Mouse (Mus musculus) MEL (cell line): Measurements from ENCODE around the gene Cdk2ap2. TPM values are rescaled to one million over a fixed set of nuclear protein-coding genes. Genes with fewer than 3 reads are reported as not detected.

Source experiments
- DNase-seq: peaks from one replicate; pipeline ENCODE4 v3.0.0; 2011; ENCODE audit warnings: low read depth, low spot score
- H3K27ac ChIP-seq: 2 replicates; pipeline ENCODE4 v1.5.1; 2012; ENCODE audit warnings: low read depth, mild to moderate bottlenecking, control low read depth, low read length, moderate library complexity; ENCODE audit not compliant: control insufficient read depth
- H3K27me3 ChIP-seq, 2 experiments: fragments of 150-350 bp in 1 of 2; sonication (generic) in 1 of 2; 2 replicates each; pipeline ENCODE4 v1.6.1; 2012; ENCODE audit warnings: low read length in 2 of 2, mild to moderate bottlenecking in 2 of 2, improper control_type of control experiment in 1 of 2, moderate library complexity in 1 of 2; ENCODE audit not compliant: insufficient read depth in 2 of 2, control insufficient read depth in 1 of 2
- H3K36me3 ChIP-seq, 2 experiments: 2 replicates each; pipeline ENCODE4 v1.6.1; 2012 to 2014; ENCODE audit warnings: low read length in 2 of 2, improper control_type of control experiment in 1 of 2, inconsistent platforms in 1 of 2, mild to moderate bottlenecking in 1 of 2; ENCODE audit not compliant: insufficient read depth in 2 of 2, control insufficient read depth in 1 of 2
- H3K4me1 ChIP-seq, 2 experiments: fragments of 150-350 bp in 1 of 2; sonication (generic) in 1 of 2; 2 replicates each; pipeline ENCODE4 v1.6.1; 2012; ENCODE audit warnings: low read length in 2 of 2, improper control_type of control experiment in 1 of 2, mild to moderate bottlenecking in 1 of 2; ENCODE audit not compliant: insufficient read depth in 2 of 2, control insufficient read depth in 1 of 2
- H3K4me3 ChIP-seq, 2 experiments: fragments of 150-350 bp in 1 of 2; sonication (generic) in 1 of 2; 2 replicates each; pipeline ENCODE4 v1.5.1; 2012; ENCODE audit warnings: low read depth in 2 of 2, low read length in 2 of 2, mild to moderate bottlenecking in 2 of 2, moderate library complexity in 2 of 2, control low read depth in 1 of 2, improper control_type of control experiment in 1 of 2; ENCODE audit not compliant: control insufficient read depth in 1 of 2, insufficient read depth in 1 of 2
- H3K79me2 ChIP-seq: 2 replicates; pipeline ENCODE4 v1.6.1; 2012; ENCODE audit warnings: mild to moderate bottlenecking, low read length, moderate library complexity; ENCODE audit not compliant: control insufficient read depth, poor library complexity, insufficient read depth
- H3K9ac ChIP-seq: 2 replicates; pipeline ENCODE4 v1.6.1; 2012; ENCODE audit warnings: low read depth, mild to moderate bottlenecking, control low read depth, low read length, moderate library complexity; ENCODE audit not compliant: control insufficient read depth, poor library complexity, severe bottlenecking
- H3K9me3 ChIP-seq: fragments of 150-350 bp; sonication (generic); replicated peaks from 2 replicates; pipeline ENCODE4 v1.6.1; 2012; ENCODE audit warnings: mild to moderate bottlenecking, low read length, improper control_type of control experiment, moderate library complexity; ENCODE audit not compliant: insufficient read depth
- BHLHE40 ChIP-seq: IDR thresholded peaks from 2 replicates; pipeline ENCODE4 v1.6.1; 2012; ENCODE audit warnings: low read depth, mild to moderate bottlenecking, inconsistent platforms, low read length, improper control_type of control experiment, borderline replicate concordance
- CHD1 ChIP-seq: IDR thresholded peaks from 2 replicates; pipeline ENCODE4 v1.6.1; 2012; ENCODE audit warnings: low read depth, mild to moderate bottlenecking, inconsistent platforms, low read length, improper control_type of control experiment
- CTCF ChIP-seq, 3 experiments: IDR thresholded peaks in 2 of 3; conservative IDR thresholded peaks in 1 of 3; 2 replicates each; pipeline ENCODE4 v1.5.1; 2011 to 2012; ENCODE audit warnings: low read length in 3 of 3, low read depth in 2 of 3, mild to moderate bottlenecking in 2 of 3, improper control_type of control experiment in 1 of 3, inconsistent platforms in 1 of 3, mixed read lengths in 1 of 3, moderate library complexity in 1 of 3; ENCODE audit not compliant: control insufficient read depth in 1 of 3, insufficient read depth in 1 of 3, poor library complexity in 1 of 3, severe bottlenecking in 1 of 3
- E2F4 ChIP-seq: IDR thresholded peaks from 2 replicates; pipeline ENCODE4 v1.6.1; 2011; ENCODE audit warnings: low read depth, low read length, improper control_type of control experiment, borderline replicate concordance
- ELF1 ChIP-seq: IDR thresholded peaks from 2 replicates; pipeline ENCODE4 v1.6.1; 2014; ENCODE audit warnings: low read depth, mild to moderate bottlenecking, inconsistent platforms, low read length, improper control_type of control experiment, moderate library complexity
- ETS1 ChIP-seq: IDR thresholded peaks from 2 replicates; pipeline ENCODE4 v1.6.1; 2012; ENCODE audit warnings: low read depth, mild to moderate bottlenecking, inconsistent platforms, low read length, improper control_type of control experiment, moderate library complexity
- MAX ChIP-seq: IDR thresholded peaks from 2 replicates; pipeline ENCODE4 v1.6.1; 2011; ENCODE audit warnings: low read length, improper control_type of control experiment
- MEF2A ChIP-seq: IDR thresholded peaks from 2 replicates; pipeline ENCODE4 v1.6.1; 2014; ENCODE audit warnings: low read depth, mild to moderate bottlenecking, inconsistent platforms, low read length, improper control_type of control experiment; ENCODE audit not compliant: poor library complexity, insufficient replicate concordance, severe bottlenecking; ENCODE audit errors: extremely low read depth
- MYB ChIP-seq: IDR thresholded peaks from 2 replicates; pipeline ENCODE4 v1.6.1; 2011; ENCODE audit warnings: mild to moderate bottlenecking, low read depth, low read length, improper control_type of control experiment
- NRF1 ChIP-seq: IDR thresholded peaks from 2 replicates; pipeline ENCODE4 v1.6.1; 2014; ENCODE audit warnings: low read depth, mild to moderate bottlenecking, inconsistent platforms, low read length, improper control_type of control experiment, moderate library complexity; ENCODE audit not compliant: poor library complexity, insufficient read depth, severe bottlenecking
- POLR2A ChIP-seq, 2 experiments: IDR thresholded peaks; 2 replicates each; pipeline ENCODE4 v1.6.1; 2011 to 2012; ENCODE audit warnings: low read length in 2 of 2, mild to moderate bottlenecking in 2 of 2, control low read depth in 1 of 2, improper control_type of control experiment in 1 of 2, low read depth in 1 of 2, moderate library complexity in 1 of 2; ENCODE audit not compliant: control insufficient read depth in 1 of 2, insufficient read depth in 1 of 2, poor library complexity in 1 of 2
- RAD21 ChIP-seq: IDR thresholded peaks from 2 replicates; pipeline ENCODE4 v1.6.1; 2011; ENCODE audit warnings: mild to moderate bottlenecking, low read depth, low read length, improper control_type of control experiment
- RCOR1 ChIP-seq: IDR thresholded peaks from 2 replicates; pipeline ENCODE4 v1.6.1; 2012; ENCODE audit warnings: low read depth, mild to moderate bottlenecking, inconsistent platforms, low read length, improper control_type of control experiment
- SMC3 ChIP-seq: IDR thresholded peaks from 2 replicates; pipeline ENCODE4 v1.6.1; 2011; ENCODE audit warnings: low read depth, low read length, improper control_type of control experiment
- TAL1 ChIP-seq: IDR thresholded peaks from 2 replicates; pipeline ENCODE4 v1.6.1; 2012; ENCODE audit warnings: mild to moderate bottlenecking, inconsistent platforms, low read length, moderate library complexity, mixed read lengths
- TBP ChIP-seq: IDR thresholded peaks from 2 replicates; pipeline ENCODE4 v1.8.0; 2011; ENCODE audit warnings: low read depth, low read length, improper control_type of control experiment
- USF1 ChIP-seq: IDR thresholded peaks from 2 replicates; pipeline ENCODE4 v1.6.1; 2014; ENCODE audit warnings: low read depth, mild to moderate bottlenecking, inconsistent platforms, low read length, improper control_type of control experiment, moderate library complexity
- ZC3H11A ChIP-seq: IDR thresholded peaks from 2 replicates; pipeline ENCODE4 v1.6.1; 2012; ENCODE audit warnings: low read depth, mild to moderate bottlenecking, inconsistent platforms, low read length, improper control_type of control experiment
- ZKSCAN1 ChIP-seq: IDR thresholded peaks from 2 replicates; pipeline ENCODE4 v1.6.1; 2012; ENCODE audit warnings: low read depth, mild to moderate bottlenecking, inconsistent platforms, low read length, improper control_type of control experiment, moderate library complexity
- ZNF384 ChIP-seq: IDR thresholded peaks from 2 replicates; pipeline ENCODE4 v1.6.1; 2012; ENCODE audit warnings: low read depth, mild to moderate bottlenecking, inconsistent platforms, low read length, improper control_type of control experiment
- polyA plus RNA-seq, 2 experiments: library from polyadenylated mRNA; stranded (reverse) in 1 of 2; unstranded in 1 of 2; fragments of >175 nt in 1 of 2; fragments of >200 nt in 1 of 2; gene quantifications; 2 replicates each; pipeline versions ENCODE4 v1.2.1 to v1.2.4; 2012; ENCODE audit warnings: low replicate concordance in 2 of 2, low read depth in 1 of 2; ENCODE audit not compliant: insufficient read length in 2 of 2, insufficient read depth in 1 of 2, missing spikeins in 1 of 2
- total RNA-seq: library from RNA; depleted of rRNA; stranded (reverse); fragments of 300-350 nt; gene quantifications from 2 replicates; pipeline ENCODE4 v1.2.3, GENCODE M21; 2012

Cdk2ap2 gene
- total and polyA plus RNA-seq, 3 experiments: 53.5 to 97.6 TPM; not detected in 1

GRCm38 (mm10) chr19:4055216-4055946 is 41.6 kb upstream of the Cdk2ap2 start:
- TF ChIP-seq MYB (no peak), SMC3 (no peak), ETS1 (no peak), ZC3H11A (no peak)
- H3K4me1 ChIP-seq: peaks cover 0 to 10% of the 10 kb centered on the region in 2 experiments; a peak in 2 of 4 replicates

GRCm38 (mm10) chr19:4055947-4056693 is 40.9 kb upstream of the Cdk2ap2 start:
- Histone ChIP-seq H3K27me3 (peaks cover 0 to 3% of the 10 kb centered on the region in 2 experiments; a peak in 1 of 4 replicates), H3K27ac (no peak overlapping the region), H3K9me3 (no peaks in the 10 kb centered on the region), H3K4me1 (peaks cover 0 to 10% of the 10 kb centered on the region in 2 experiments; a peak in 2 of 4 replicates), H3K36me3 (peaks cover 0 to 2% of the 10 kb centered on the region in 2 experiments; a peak in 2 of 4 replicates), H3K4me3 (no peak overlapping the region), H3K9ac (no peak overlapping the region), H3K79me2 (no peaks in the 10 kb centered on the region)
- no peak for DNase-seq
- no peak for TF ChIP-seq TBP
- TF ChIP-seq TAL1: no peak
- TF ChIP-seq CHD1: no peak
- TF ChIP-seq MYB: no peak
- TF ChIP-seq RCOR1: no peak
- TF ChIP-seq NRF1: no peak
- no peak for TF ChIP-seq POLR2A (IDR thresholded peaks at IDR 0.05; ENCODE audit: control insufficient read depth in 1 of 2, insufficient read depth in 1 of 2, low read depth in 1 of 2, low read length in 2 of 2, poor library complexity in 1 of 2)
- no peak for TF ChIP-seq E2F4
- no peak for TF ChIP-seq MAX
- TF ChIP-seq RAD21: no peak
- no peak for TF ChIP-seq SMC3
- no peak for TF ChIP-seq ZKSCAN1
- no peak for TF ChIP-seq BHLHE40
- no peak for TF ChIP-seq ETS1
- no peak for TF ChIP-seq ZNF384
- TF ChIP-seq ELF1: no peak
- no peak for TF ChIP-seq USF1
- TF ChIP-seq MEF2A: no peak
- no peak for TF ChIP-seq CTCF (IDR thresholded peaks at IDR 0.05 in 2 of 3, conservative IDR thresholded peaks at IDR 0.05 in 1 of 3; ENCODE audit: control insufficient read depth in 1 of 3, insufficient read depth in 1 of 3, low read depth in 2 of 3, low read length in 3 of 3, poor library complexity in 1 of 3, severe bottlenecking in 1 of 3)

More at GRCm38 (mm10) chr19:4055216-4055946, 41.6 kb upstream of the Cdk2ap2 start:
- no peak overlapping the region for H3K27ac ChIP-seq
- peaks cover 0 to 2% of the 10 kb centered on the region in 2 experiments; a peak in 2 of 4 replicates for H3K36me3 ChIP-seq
- H3K4me3 ChIP-seq: no peak overlapping the region
- no peak overlapping the region for H3K9ac ChIP-seq
- peaks cover 0 to 3% of the 10 kb centered on the region in 2 experiments; a peak in 1 of 4 replicates for H3K27me3 ChIP-seq
- no peaks in the 10 kb centered on the region for H3K79me2 ChIP-seq
- DNase-seq: no peak
- H3K9me3 ChIP-seq: no peaks in the 10 kb centered on the region
